Mouse (Mus musculus) lung, postnatal 0 days (tissue): ENCODE results near the gene Lbp.

Experiments
- CTCF ChIP-seq: IDR thresholded peaks from 2 replicates; pipeline ENCODE4 v1.5.1; 2016; ENCODE audit warnings: antibody characterized with exemption, mild to moderate bottlenecking
- EP300 ChIP-seq: IDR thresholded peaks from 2 replicates; pipeline ENCODE4 v1.6.1; 2016; ENCODE audit warnings: antibody characterized with exemption, mild to moderate bottlenecking, control low read depth

GRCm38 (mm10) chr2:158276451-158276850 is 29.8 kb upstream of the Lbp start:
- TF ChIP-seq CTCF (no peak), EP300 (no peak)
